Mouse (Mus musculus) liver, embryonic 14 days (tissue): ENCODE results near the gene Mgat4e. TPM values are rescaled to one million over a fixed set of nuclear protein-coding genes. Genes with fewer than 3 reads are reported as not detected.

Experiments
- polyA plus RNA-seq: library from polyadenylated mRNA; depleted of rRNA; stranded (reverse); fragments of >200 nt; gene quantifications from 2 replicates; pipeline ENCODE4 v1.2.3, GENCODE M21; 2012; rRNA removed

Mgat4e gene
- polyA plus RNA-seq = not detected in 2 replicates

DNA sequence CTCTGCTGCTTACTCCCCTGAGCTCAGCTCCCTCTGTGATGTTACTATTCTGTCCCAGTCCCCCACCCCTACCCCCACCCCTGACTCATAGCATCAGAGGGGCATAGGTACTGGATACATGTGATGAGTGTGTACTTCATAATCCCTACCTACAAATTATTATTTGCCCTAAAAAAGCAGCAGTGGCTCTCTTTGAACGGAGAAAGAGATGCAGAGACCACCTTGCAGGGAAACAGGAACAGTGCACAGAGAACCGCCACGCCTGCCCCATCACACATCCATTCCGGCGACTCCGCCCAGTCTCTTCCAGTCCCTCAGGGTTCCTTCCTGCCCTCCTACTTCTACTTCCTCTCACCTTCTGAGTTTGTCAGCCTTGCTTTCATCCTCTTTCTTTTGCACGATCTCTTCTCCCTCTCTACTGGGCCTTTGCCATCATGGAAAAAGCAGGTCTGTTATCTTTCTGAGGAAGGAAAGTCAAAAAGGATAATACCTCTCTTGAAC lies at the start of gene Mgat4e:
Gene Mgat4e, minus strand, starts transcription at position 51 of the 501 bp plus-strand sequence.

DNA sequence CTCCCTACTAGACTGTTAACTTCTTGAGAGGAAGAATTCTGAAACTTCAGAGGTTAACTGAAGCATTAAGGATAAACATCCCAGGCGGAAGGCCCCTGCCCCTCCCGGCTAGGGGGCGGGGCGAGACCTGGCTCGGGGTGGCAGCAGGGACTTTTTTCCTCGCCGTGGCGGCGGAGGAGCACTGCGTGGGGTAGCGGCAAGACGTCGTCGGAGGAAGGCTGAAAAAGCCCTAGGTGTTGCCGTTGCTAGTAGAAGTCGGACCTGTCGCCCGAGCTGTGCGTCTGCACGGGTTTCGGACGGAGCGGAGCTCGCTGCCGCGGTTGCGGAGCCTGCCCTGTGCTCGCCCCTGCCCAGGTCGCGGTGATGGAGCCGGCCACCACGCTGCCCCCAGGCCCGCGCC lies 10.5 kb upstream of the Mgat4e start, which contains the start of gene Kdm5b:
Gene Kdm5b, plus strand, starts transcription at position 196 of the 400 bp plus-strand sequence.

DNA sequence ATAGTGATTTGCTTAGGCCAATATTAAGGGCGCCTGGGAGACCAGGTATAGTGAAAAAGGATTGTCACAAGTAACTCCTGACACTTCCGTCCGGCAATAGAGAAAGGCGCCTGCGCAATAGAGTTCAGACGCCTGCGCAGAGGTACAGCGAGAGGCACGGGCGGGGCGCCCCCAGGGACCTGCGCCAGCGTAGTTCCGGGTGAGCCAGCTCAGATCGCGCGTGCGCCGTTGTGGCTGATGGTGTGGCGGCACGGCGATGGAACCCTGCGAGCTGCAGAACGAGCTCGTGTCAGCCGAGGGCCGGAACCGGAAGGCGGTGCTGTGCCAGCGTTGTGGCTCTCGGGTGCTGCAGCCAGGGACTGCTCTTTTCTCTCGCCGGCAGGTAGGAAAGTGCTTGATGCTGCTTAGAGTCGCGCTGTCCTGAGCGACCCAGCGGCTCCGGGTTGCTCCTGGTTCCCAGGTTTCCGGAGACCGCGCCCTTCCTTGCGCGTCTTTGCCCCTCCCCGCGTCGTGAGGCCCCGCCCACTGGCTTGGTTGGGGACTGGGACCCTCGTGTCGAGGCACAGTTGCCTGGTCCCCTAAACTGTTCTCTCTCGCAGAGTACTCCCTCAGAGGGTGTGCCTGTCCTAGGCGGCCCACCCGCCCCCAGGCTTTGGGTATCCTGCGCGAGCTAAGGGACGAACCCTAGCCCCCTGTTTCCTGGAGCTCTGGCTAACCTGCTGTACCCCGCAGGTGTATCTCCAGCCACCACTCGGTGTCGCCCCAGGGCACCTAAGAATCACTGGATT lies 54.9 kb downstream of the Mgat4e start, which contains the start of gene Rabif:
Gene Rabif, plus strand, starts transcription at position 221 of the 788 bp plus-strand sequence.

Other genes starting within 250 kb of the Mgat4e start
- gene Ppfia4, start 216.8 kb downstream of the Mgat4e start, polyA plus RNA-seq = 1.1 and 1.3 TPM in 2 replicates
- gene Tmem183a, start 187.7 kb downstream of the Mgat4e start, polyA plus RNA-seq = 33.1 and 35.2 TPM in 2 replicates
- gene 4933406M09Rik, start 163.7 kb downstream of the Mgat4e start, polyA plus RNA-seq = not detected in 2 replicates
- gene Cyb5r1, start 144.1 kb downstream of the Mgat4e start, polyA plus RNA-seq = 13.1 and 15.8 TPM in 2 replicates
- gene Adipor1, start 134.3 kb downstream of the Mgat4e start, polyA plus RNA-seq = 54.1 and 63.2 TPM in 2 replicates
- gene Klhl12, start 94.2 kb downstream of the Mgat4e start, polyA plus RNA-seq = 18.0 and 21.3 TPM in 2 replicates
- 9.1 and 10.6 TPM in 2 replicates for gene Rabif, start 55.0 kb downstream of the Mgat4e start, polyA plus RNA-seq
- 1.8 and 2.0 TPM in 2 replicates for gene Kdm5b, start 10.5 kb upstream of the Mgat4e start, polyA plus RNA-seq
- gene Syt2, start 97.0 kb upstream of the Mgat4e start, polyA plus RNA-seq = 0.05 and 0.07 TPM in 2 replicates